Mouse (Mus musculus) lung, postnatal 36 days (tissue): ENCODE results near the gene Gm10563.
A peak's percentile ranks its signal among the peaks of the same experiment; 100 is the strongest.
"Not testable (repeated sequence)": the region's sequence is repeated elsewhere in the genome, so short reads cannot be mapped to it uniquely, and the experiment has no call there.

Experiments
- DNase-seq: peaks from one replicate; pipeline ENCODE4 v3.0.0; 2022; ENCODE audit warnings: mixed read lengths

Gene Gm10563

GRCm38 (mm10) chr4:155645308-155645707 is at the start of gene Gm10563:
Gene Gm10563, minus strand, starts transcription at chr4:155645408.
- DNase-seq: not testable (repeated sequence)

GRCm38 (mm10) chr4:155694482-155695401 is 49.5 kb upstream of the Gm10563 start:
- peak; percentile 40 for DNase-seq

- DNase-seq: peak; percentile 55
Measured at GRCm38 (mm10) chr4:155694111-155694481, 48.9 kb upstream of the Gm10563 start, which contains the start of gene Fndc10. Gene Fndc10, plus strand, starts transcription at chr4:155694342.

- no peak for DNase-seq
Measured at GRCm38 (mm10) chr4:155692421-155692820, 47.2 kb upstream of the Gm10563 start.

- no peak for DNase-seq
Measured at GRCm38 (mm10) chr4:155690571-155691375, 45.6 kb upstream of the Gm10563 start.

GRCm38 (mm10) chr4:155687764-155688163 is 42.6 kb upstream of the Gm10563 start:
- not testable (repeated sequence) for DNase-seq

GRCm38 (mm10) chr4:155683670-155684277 is 38.6 kb upstream of the Gm10563 start:
- peak; percentile 28 for DNase-seq

- peak; percentile 70 for DNase-seq
Measured at GRCm38 (mm10) chr4:155675991-155676390, 30.8 kb upstream of the Gm10563 start.

- DNase-seq: no peak
Measured at GRCm38 (mm10) chr4:155672082-155672481, 26.9 kb upstream of the Gm10563 start.

- DNase-seq: not testable (repeated sequence)
Measured at GRCm38 (mm10) chr4:155670236-155670635, 25.0 kb upstream of the Gm10563 start.

GRCm38 (mm10) chr4:155669598-155670075 is 24.4 kb upstream of the Gm10563 start:
- no peak for DNase-seq

GRCm38 (mm10) chr4:155668689-155669597 is 23.7 kb upstream of the Gm10563 start, which contains the start of gene Mib2:
Gene Mib2, minus strand, starts transcription at chr4:155669198.
- DNase-seq: peak; percentile 99

GRCm38 (mm10) chr4:155666903-155667302 is 21.7 kb upstream of the Gm10563 start:
- DNase-seq: no peak

- DNase-seq: no peak
Measured at GRCm38 (mm10) chr4:155660641-155661040, 15.4 kb upstream of the Gm10563 start.

- DNase-seq: no peak
Measured at GRCm38 (mm10) chr4:155658961-155659360, 13.8 kb upstream of the Gm10563 start.

GRCm38 (mm10) chr4:155656214-155656751 is 11.1 kb upstream of the Gm10563 start:
- DNase-seq: no peak

GRCm38 (mm10) chr4:155654456-155655298 is 9.5 kb upstream of the Gm10563 start:
- peak; percentile 73 for DNase-seq

- no peak for DNase-seq
Measured at GRCm38 (mm10) chr4:155654183-155654455, 8.9 kb upstream of the Gm10563 start.

GRCm38 (mm10) chr4:155653451-155654182 is 8.4 kb upstream of the Gm10563 start:
- no peak for DNase-seq

GRCm38 (mm10) chr4:155653086-155653450 is 7.9 kb upstream of the Gm10563 start, which contains the start of gene Mmp23:
Gene Mmp23, minus strand, starts transcription at chr4:155653384.
- DNase-seq: peak; percentile 39
